Comparison of ENCODE assay signal across 14 mouse cellular contexts in genomic region chr6:50980311-50980710, GRCm38 (mm10).
DNase-seq lines count a peak whose midpoint lies in the region; ATAC-seq and TF ChIP-seq lines count a peak whose summit lies in the region.
"Had no signal": no experiment of that assay in that cellular context is flagged by ENCODE, and none has a peak within 500 bp of the region (broad histone marks: within the 10 kb centered on the region; RNA-seq: fewer than 3 reads in every experiment).

No protein-coding gene starts in this region.

- peaks cover 80% of the 10 kb centered on the region for H3K4me1 ChIP-seq in kidney, embryonic 14.5 days (ENCODE audit: control insufficient read depth, insufficient read depth, low read length)
- peaks cover 11% of the 10 kb centered on the region; the same call in 1 of the 2 replicates for H3K4me1 ChIP-seq in kidney, adult 2 months (ENCODE audit: control insufficient read depth, insufficient read depth, low read length)
- H3K4me1 ChIP-seq in intestine, embryonic 14.5 days (replicated peaks; ENCODE audit: control insufficient read depth, insufficient read depth, low read length) = peaks cover 82% of the 10 kb centered on the region
- peaks cover 75% of the 10 kb centered on the region for H3K4me1 ChIP-seq in stomach, embryonic 14.5 days (ENCODE audit: control insufficient read depth, insufficient read depth, low read length)
- no peaks in the 10 kb centered on the region for H3K4me1 ChIP-seq in thymus, adult 2 months (replicated peaks; ENCODE audit: control insufficient read depth, insufficient read depth, low read length)
- H3K4me1 ChIP-seq in liver, embryonic 12.5 days = no peaks in the 10 kb centered on the region

- TF ChIP-seq POLR2A in kidney, adult 2 months (IDR thresholded peaks at IDR 0.05; ENCODE audit: low read depth, low read length) = no peak
- no peak for TF ChIP-seq POLR2A in thymus, adult 2 months (IDR thresholded peaks at IDR 0.05; ENCODE audit: control insufficient read depth, extremely low read depth, insufficient read depth, low read length, poor library complexity)

- DNase-seq in kidney, adult 2 months = no peak
- peak; percentile 84 for DNase-seq in NIH3T3 (ENCODE audit: low read depth)
- DNase-seq in intestine, embryonic 14.5 days (ENCODE audit: low spot score) = no peak
- no peak for DNase-seq in thymus, adult 2 months
- DNase-seq: cerebellum, adult 9-10 months; heart, postnatal 4 days; kidney, postnatal 36 days; layer of hippocampus, postnatal 36 days; lung, postnatal 4 days; right cerebral cortex, postnatal 25 days had no signal

- no peaks in the 10 kb centered on the region for H3K27me3 ChIP-seq in kidney, embryonic 14.5 days (ENCODE audit: control insufficient read depth, insufficient read depth, low read length)
- no peaks in the 10 kb centered on the region for H3K27me3 ChIP-seq in kidney, adult 2 months (replicated peaks; ENCODE audit: control insufficient read depth, insufficient read depth, low read length)
- no peaks in the 10 kb centered on the region for H3K27me3 ChIP-seq in intestine, embryonic 14.5 days (replicated peaks; ENCODE audit: control insufficient read depth, insufficient read depth, low read length)
- H3K27me3 ChIP-seq in stomach, embryonic 14.5 days (ENCODE audit: control insufficient read depth, insufficient read depth, low read length) = no peaks in the 10 kb centered on the region
- H3K27me3 ChIP-seq in thymus, adult 2 months (ENCODE audit: control insufficient read depth, insufficient read depth, low read length) = no peaks in the 10 kb centered on the region
- no peaks in the 10 kb centered on the region for H3K27me3 ChIP-seq in liver, embryonic 12.5 days (replicated peaks)

- TF ChIP-seq CTCF in kidney, adult 2 months (conservative IDR thresholded peaks at IDR 0.05; ENCODE audit: insufficient read depth, insufficient read length, low read depth, low read length) = no peak
- no peak for TF ChIP-seq CTCF in thymus, adult 2 months (IDR thresholded peaks at IDR 0.05; ENCODE audit: borderline replicate concordance, control insufficient read depth, extremely low read depth, insufficient read depth, low read length, poor library complexity)

- H3K36me3 ChIP-seq in kidney, embryonic 14.5 days (ENCODE audit: control insufficient read depth, insufficient read depth, low read length) = no peaks in the 10 kb centered on the region
- no peaks in the 10 kb centered on the region for H3K36me3 ChIP-seq in kidney, adult 2 months (ENCODE audit: control insufficient read depth, insufficient read depth, low read length)
- H3K36me3 ChIP-seq in intestine, embryonic 14.5 days (ENCODE audit: control insufficient read depth, insufficient read depth, low read length) = no peaks in the 10 kb centered on the region
- H3K36me3 ChIP-seq in stomach, embryonic 14.5 days (ENCODE audit: control insufficient read depth, insufficient read depth, low read length) = no peaks in the 10 kb centered on the region
- H3K36me3 ChIP-seq in thymus, adult 2 months (ENCODE audit: control insufficient read depth, insufficient read depth, low read length) = no peaks in the 10 kb centered on the region
- no peaks in the 10 kb centered on the region for H3K36me3 ChIP-seq in liver, embryonic 12.5 days

- WGBS in kidney, embryonic 14.5 days = 35% methylated on average over 4 of the region's 4 CpGs
- 62% methylated on average over 4 of the region's 4 CpGs for WGBS in kidney, adult 2 months
- 67% methylated on average over 4 of the region's 4 CpGs for WGBS in intestine, embryonic 14.5 days
- 72% methylated on average over 4 of the region's 4 CpGs for WGBS in stomach, embryonic 14.5 days
- WGBS in thymus, adult 2 months = 90% methylated on average over 4 of the region's 4 CpGs
- 71% methylated on average over 4 of the region's 4 CpGs for WGBS in liver, embryonic 12.5 days (ENCODE audit: insufficient replicate concordance)

- no peak overlapping the region for H3K4me2 ChIP-seq in kidney, embryonic 14.5 days (replicated peaks; ENCODE audit: low read depth, low read length)
- no peak overlapping the region for H3K4me2 ChIP-seq in intestine, embryonic 14.5 days (ENCODE audit: low read length)
- H3K4me2 ChIP-seq in stomach, embryonic 14.5 days (replicated peaks; ENCODE audit: low read depth, low read length) = no peak overlapping the region
- no peak overlapping the region for H3K4me2 ChIP-seq in liver, embryonic 12.5 days
- H3K4me2 ChIP-seq: liver, embryonic 11.5 days had no signal

- peak overlapping the region; percentile 78 for H3K27ac ChIP-seq in kidney, embryonic 14.5 days (ENCODE audit: low read depth, low read length)
- H3K27ac ChIP-seq in kidney, adult 2 months (ENCODE audit: insufficient read depth, low read depth, low read length) = no peak overlapping the region
- peak overlapping the region; percentile 91 for H3K27ac ChIP-seq in intestine, embryonic 14.5 days (ENCODE audit: low read depth)
- peak overlapping the region; percentile 94 for H3K27ac ChIP-seq in stomach, embryonic 14.5 days (ENCODE audit: low read length)
- no peak overlapping the region for H3K27ac ChIP-seq in thymus, adult 2 months (ENCODE audit: control insufficient read depth, insufficient read depth, low read length)
- H3K27ac ChIP-seq in liver, embryonic 12.5 days = no peak overlapping the region

- H3K4me3 ChIP-seq in kidney, embryonic 14.5 days (ENCODE audit: low read length) = no peak overlapping the region
- no peak overlapping the region for H3K4me3 ChIP-seq in kidney, adult 2 months (ENCODE audit: insufficient read depth, low read depth, low read length)
- H3K4me3 ChIP-seq in intestine, embryonic 14.5 days (ENCODE audit: low read depth, low read length) = no peak overlapping the region
- H3K4me3 ChIP-seq in stomach, embryonic 14.5 days (ENCODE audit: low read depth, low read length) = no peak overlapping the region
- no peak overlapping the region for H3K4me3 ChIP-seq in thymus, adult 2 months (ENCODE audit: control insufficient read depth, insufficient read depth, low read length)
- H3K4me3 ChIP-seq in liver, embryonic 12.5 days = no peak overlapping the region

- no peak overlapping the region for H3K9ac ChIP-seq in kidney, embryonic 14.5 days (ENCODE audit: low read depth, low read length)
- no peak overlapping the region for H3K9ac ChIP-seq in intestine, embryonic 14.5 days (ENCODE audit: low read length)
- H3K9ac ChIP-seq in stomach, embryonic 14.5 days (replicated peaks; ENCODE audit: low read depth, low read length) = no peak overlapping the region
- no peak overlapping the region for H3K9ac ChIP-seq in liver, embryonic 12.5 days

- H3K9me3 ChIP-seq in kidney, embryonic 14.5 days (ENCODE audit: control insufficient read depth, low read length) = no peaks in the 10 kb centered on the region
- H3K9me3 ChIP-seq in intestine, embryonic 14.5 days (ENCODE audit: control insufficient read depth, low read length) = no peaks in the 10 kb centered on the region
- no peaks in the 10 kb centered on the region for H3K9me3 ChIP-seq in stomach, embryonic 14.5 days (ENCODE audit: control insufficient read depth, low read depth, low read length)
- no peaks in the 10 kb centered on the region for H3K9me3 ChIP-seq in liver, embryonic 12.5 days (replicated peaks)

- ATAC-seq in kidney, embryonic 14.5 days (ENCODE audit: low FRiP score, low TSS enrichment) = no peak
- no peak for ATAC-seq in intestine, embryonic 14.5 days (replicated peaks; ENCODE audit: low FRiP score, low TSS enrichment, low read depth)
- no peak for ATAC-seq in stomach, embryonic 14.5 days (ENCODE audit: insufficient number of reproducible peaks, insufficient read depth, low FRiP score, low read depth)
- ATAC-seq in liver, embryonic 12.5 days = no peak

Comparison
In these comparisons a context has a peak if more than half of its experiments do, and no peak if none do; other contexts are left out.
1. H3K27ac ChIP-seq: peak in kidney, embryonic 14.5 days (single experiment), intestine, embryonic 14.5 days (single experiment) and stomach, embryonic 14.5 days (single experiment); none in kidney, adult 2 months (single experiment), thymus, adult 2 months (single experiment) and liver, embryonic 12.5 days (single experiment).